Mouse (Mus musculus): ENCODE data around the gene Prom2. TPM values are rescaled to one million over a fixed set of nuclear protein-coding genes. Genes with fewer than 3 reads are reported as not detected.

The Prom2 gene
- polyA plus RNA-seq, 1 experiment from 2014 or later, result 0.05 TPM

GRCm38 (mm10) chr2:127507077-127507774, 34.0 kb downstream of the Prom2 start:
- no peak overlapping the region for H3K4me3 ChIP-seq (ENCODE audit: low read depth, low read length)
- peak; percentile 29 for ATAC-seq
- no peak overlapping the region for H3K27ac ChIP-seq (ENCODE audit: low read length)
- no peaks in the 10 kb centered on the region for H3K27me3 ChIP-seq (ENCODE audit: control insufficient read depth, insufficient read depth, low read depth, low read length)
- H3K36me3 ChIP-seq (ENCODE audit: control insufficient read depth, insufficient read depth, low read length), result no peaks in the 10 kb centered on the region
- H3K9ac ChIP-seq (ENCODE audit: low read depth, low read length), result no peak overlapping the region
- WGBS, result 37% methylated on average over 7 of the region's 7 CpGs
- no peak overlapping the region for H3K4me2 ChIP-seq (ENCODE audit: low read length)
- H3K9me3 ChIP-seq (replicated peaks; ENCODE audit: control insufficient read depth, low read length, poor library complexity, severe bottlenecking), result no peaks in the 10 kb centered on the region
- no peaks in the 10 kb centered on the region for H3K4me1 ChIP-seq (ENCODE audit: control insufficient read depth, insufficient read depth, low read length)

- Histone ChIP-seq H3K9ac (ENCODE audit: low read depth, low read length) (no peak overlapping the region), H3K9me3 (replicated peaks; ENCODE audit: control insufficient read depth, low read length, poor library complexity, severe bottlenecking) (no peaks in the 10 kb centered on the region), H3K36me3 (ENCODE audit: control insufficient read depth, insufficient read depth, low read length) (no peaks in the 10 kb centered on the region), H3K4me1 (ENCODE audit: control insufficient read depth, insufficient read depth, low read length) (no peaks in the 10 kb centered on the region), H3K27ac (ENCODE audit: low read length) (no peak overlapping the region), H3K27me3 (ENCODE audit: control insufficient read depth, insufficient read depth, low read depth, low read length) (no peaks in the 10 kb centered on the region), H3K4me2 (ENCODE audit: low read length) (no peak overlapping the region), H3K4me3 (ENCODE audit: low read depth, low read length) (no peak overlapping the region)
- WGBS, result 84% methylated on average over 6 of the region's 6 CpGs
- no peak for ATAC-seq
Measured at GRCm38 (mm10) chr2:127506131-127506632, 35.1 kb downstream of the Prom2 start.

- no peaks in the 10 kb centered on the region for H3K4me1 ChIP-seq (ENCODE audit: control insufficient read depth, insufficient read depth, low read length)
- no peak for ATAC-seq
- H3K4me2 ChIP-seq (ENCODE audit: low read length), result no peak overlapping the region
- no peaks in the 10 kb centered on the region for H3K9me3 ChIP-seq (replicated peaks; ENCODE audit: control insufficient read depth, low read length, poor library complexity, severe bottlenecking)
- no peak overlapping the region for H3K9ac ChIP-seq (ENCODE audit: low read depth, low read length)
- H3K27me3 ChIP-seq (ENCODE audit: control insufficient read depth, insufficient read depth, low read depth, low read length), result no peaks in the 10 kb centered on the region
- H3K4me3 ChIP-seq (ENCODE audit: low read depth, low read length), result no peak overlapping the region
- H3K36me3 ChIP-seq (ENCODE audit: control insufficient read depth, insufficient read depth, low read length), result no peaks in the 10 kb centered on the region
- no peak overlapping the region for H3K27ac ChIP-seq (ENCODE audit: low read length)
- WGBS, result 79% methylated on average over 4 of the region's 4 CpGs
Measured at GRCm38 (mm10) chr2:127505196-127505595, 36.1 kb downstream of the Prom2 start.

GRCm38 (mm10) chr2:127503751-127504549, 37.3 kb downstream of the Prom2 start:
- Histone ChIP-seq H3K27me3 (ENCODE audit: control insufficient read depth, insufficient read depth, low read depth, low read length) (no peaks in the 10 kb centered on the region), H3K27ac (ENCODE audit: low read length) (no peak overlapping the region; the same call in 1 of the 2 replicates), H3K4me3 (ENCODE audit: low read depth, low read length) (no peak overlapping the region), H3K9ac (ENCODE audit: low read depth, low read length) (no peak overlapping the region), H3K4me2 (ENCODE audit: low read length) (no peak overlapping the region), H3K4me1 (ENCODE audit: control insufficient read depth, insufficient read depth, low read length) (no peaks in the 10 kb centered on the region), H3K36me3 (ENCODE audit: control insufficient read depth, insufficient read depth, low read length) (no peaks in the 10 kb centered on the region), H3K9me3 (replicated peaks; ENCODE audit: control insufficient read depth, low read length, poor library complexity, severe bottlenecking) (no peaks in the 10 kb centered on the region)
- peak; percentile 47; the same call in 1 of the 2 replicates for ATAC-seq
- 49% methylated on average over 8 of the region's 8 CpGs for WGBS

GRCm38 (mm10) chr2:127501061-127501460, 40.2 kb downstream of the Prom2 start:
- no peak for ATAC-seq
- H3K27me3 ChIP-seq (ENCODE audit: control insufficient read depth, insufficient read depth, low read depth, low read length), result no peaks in the 10 kb centered on the region
- H3K27ac ChIP-seq (ENCODE audit: low read length), result no peak overlapping the region
- no peaks in the 10 kb centered on the region; the same call in 1 of the 2 replicates for H3K36me3 ChIP-seq (ENCODE audit: control insufficient read depth, insufficient read depth, low read length)
- H3K4me3 ChIP-seq (ENCODE audit: low read depth, low read length), result no peak overlapping the region
- H3K4me2 ChIP-seq (ENCODE audit: low read length), result no peak overlapping the region
- no peak overlapping the region for H3K9ac ChIP-seq (ENCODE audit: low read depth, low read length)
- H3K9me3 ChIP-seq (replicated peaks; ENCODE audit: control insufficient read depth, low read length, poor library complexity, severe bottlenecking), result no peaks in the 10 kb centered on the region
- H3K4me1 ChIP-seq (ENCODE audit: control insufficient read depth, insufficient read depth, low read length), result no peaks in the 10 kb centered on the region
- WGBS, result 55% methylated on average over 7 of the region's 7 CpGs

GRCm38 (mm10) chr2:127498750-127499149, 42.5 kb downstream of the Prom2 start:
- WGBS, result 86% methylated on average over 8 of the region's 8 CpGs
- H3K4me3 ChIP-seq (ENCODE audit: low read depth, low read length), result no peak overlapping the region

GRCm38 (mm10) chr2:127496321-127496720, 44.9 kb downstream of the Prom2 start:
- Histone ChIP-seq H3K9ac (ENCODE audit: low read depth, low read length) (no peak overlapping the region), H3K36me3 (ENCODE audit: control insufficient read depth, insufficient read depth, low read length) (no peaks in the 10 kb centered on the region; the same call in 1 of the 2 replicates), H3K9me3 (replicated peaks; ENCODE audit: control insufficient read depth, low read length, poor library complexity, severe bottlenecking) (no peaks in the 10 kb centered on the region), H3K27me3 (ENCODE audit: control insufficient read depth, insufficient read depth, low read depth, low read length) (no peaks in the 10 kb centered on the region), H3K4me1 (ENCODE audit: control insufficient read depth, insufficient read depth, low read length) (no peaks in the 10 kb centered on the region), H3K27ac (ENCODE audit: low read length) (no peak overlapping the region), H3K4me3 (ENCODE audit: low read depth, low read length) (no peak overlapping the region), H3K4me2 (ENCODE audit: low read length) (no peak overlapping the region)
- no peak for ATAC-seq
- 50% methylated on average over 1 of the region's 1 CpGs for WGBS

More at GRCm38 (mm10) chr2:127498750-127499149, 42.5 kb downstream of the Prom2 start:
- Histone ChIP-seq H3K27ac (ENCODE audit: low read length) (no peak overlapping the region), H3K4me1 (ENCODE audit: control insufficient read depth, insufficient read depth, low read length) (no peaks in the 10 kb centered on the region), H3K36me3 (ENCODE audit: control insufficient read depth, insufficient read depth, low read length) (no peaks in the 10 kb centered on the region; the same call in 1 of the 2 replicates), H3K4me2 (ENCODE audit: low read length) (no peak overlapping the region), H3K27me3 (ENCODE audit: control insufficient read depth, insufficient read depth, low read depth, low read length) (no peaks in the 10 kb centered on the region), H3K9me3 (replicated peaks; ENCODE audit: control insufficient read depth, low read length, poor library complexity, severe bottlenecking) (no peaks in the 10 kb centered on the region), H3K9ac (ENCODE audit: low read depth, low read length) (no peak overlapping the region)
- ATAC-seq, result no peak

GRCm38 (mm10) chr2:127484476-127485170, 56.6 kb downstream of the Prom2 start:
- H3K27ac ChIP-seq (ENCODE audit: low read length), result no peak overlapping the region
- no peaks in the 10 kb centered on the region for H3K36me3 ChIP-seq (ENCODE audit: control insufficient read depth, insufficient read depth, low read length)
- H3K4me3 ChIP-seq (ENCODE audit: low read depth, low read length), result peak overlapping the region; percentile 21
- H3K4me1 ChIP-seq (ENCODE audit: control insufficient read depth, insufficient read depth, low read length), result peaks cover 27% of the 10 kb centered on the region
- H3K9me3 ChIP-seq (replicated peaks; ENCODE audit: control insufficient read depth, low read length, poor library complexity, severe bottlenecking), result no peaks in the 10 kb centered on the region
- peak overlapping the region; percentile 45 for H3K4me2 ChIP-seq (ENCODE audit: low read length)
- 9% methylated on average over 19 of the region's 19 CpGs for WGBS
- H3K27me3 ChIP-seq (ENCODE audit: control insufficient read depth, insufficient read depth, low read depth, low read length), result peaks cover 63% of the 10 kb centered on the region
- ATAC-seq, result peak; percentile 55; the same call in 1 of the 2 replicates
- no peak overlapping the region; the same call in 1 of the 2 replicates for H3K9ac ChIP-seq (ENCODE audit: low read depth, low read length)
